Mouse (Mus musculus) monocyte, adult 2 months (primary cell): ENCODE data around the gene Vpreb3.

Source experiments
- DNase-seq, 2 experiments: peaks; one replicate each; pipeline ENCODE4 v3.0.0; 2022; ENCODE audit warnings: low spot score in 2 of 2, low read depth in 1 of 2

Vpreb3 gene

DNA sequence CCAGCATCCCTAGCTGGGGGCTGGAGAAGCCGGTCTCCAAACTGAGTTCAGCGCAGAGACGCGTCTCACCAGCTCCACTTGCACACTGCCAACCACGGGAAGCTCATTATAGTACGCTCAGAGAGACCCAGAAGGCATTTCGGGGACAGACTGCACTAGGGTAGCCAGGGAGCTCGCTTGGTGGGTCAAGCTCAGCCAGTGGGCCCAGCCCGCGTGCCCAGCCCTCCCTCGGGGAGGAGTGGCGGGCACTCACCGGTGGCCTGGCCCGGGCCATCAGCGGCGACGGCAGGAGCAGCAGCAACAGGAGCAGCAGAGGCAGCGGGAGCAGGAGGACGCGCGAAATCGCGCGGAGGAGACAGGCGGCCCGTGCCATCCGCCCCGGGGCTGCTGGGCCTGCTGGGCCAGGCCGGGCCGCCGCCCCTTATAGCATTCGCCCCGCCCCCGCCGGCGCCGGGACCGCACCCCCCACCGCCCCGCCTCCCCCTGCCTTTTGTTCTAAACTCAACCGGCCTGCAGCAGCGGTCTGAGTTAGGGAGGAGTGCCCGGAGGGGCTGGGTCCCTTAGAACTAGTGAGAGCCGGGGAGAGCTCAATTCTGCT is 10.7 kb upstream of the Vpreb3 start:
- DNase-seq = no peak

DNA sequence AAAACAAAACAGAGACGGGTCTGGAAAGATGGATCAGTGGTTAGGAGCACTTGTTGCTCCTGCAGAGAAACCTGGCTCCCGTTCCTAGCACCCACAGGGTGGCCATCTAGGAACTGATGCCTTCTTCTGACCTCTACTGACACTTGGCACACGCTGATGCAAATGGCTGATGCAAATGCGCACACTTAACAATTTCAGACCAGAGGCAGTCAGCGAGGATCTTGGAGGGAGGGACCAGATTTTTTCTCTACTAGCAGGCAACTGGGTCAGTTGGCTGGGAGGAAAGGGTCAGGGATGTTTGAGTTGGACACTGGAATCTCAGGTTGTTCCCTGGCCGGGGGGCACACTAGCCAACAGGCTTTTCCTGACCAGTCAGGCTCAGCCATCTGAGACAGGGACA is 10.0 kb upstream of the Vpreb3 start, which contains the start of gene Chchd10:
Chchd10 (plus strand) TSS at position 240 of the 400 bp plus-strand sequence.
- no peak for DNase-seq

DNA sequence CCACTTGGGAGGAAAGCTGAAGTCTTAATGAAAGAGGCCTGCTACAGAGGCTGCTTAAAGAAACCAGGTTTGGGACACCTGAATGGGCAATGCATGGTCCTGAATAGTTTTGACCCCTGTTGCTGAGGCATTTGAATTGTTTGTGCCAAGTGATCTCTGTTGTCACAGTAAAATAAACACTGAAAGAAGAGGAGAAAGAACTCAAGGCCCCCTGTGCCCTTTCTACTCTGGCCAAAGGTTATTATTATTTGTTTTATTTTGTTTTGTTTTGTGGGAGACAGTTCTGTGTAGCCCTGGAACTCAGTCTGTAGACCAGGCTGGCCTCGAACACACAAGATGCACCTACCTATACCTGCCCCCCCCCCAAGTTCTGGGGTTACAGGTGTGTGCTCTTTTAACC is 7.9 kb upstream of the Vpreb3 start:
- DNase-seq = no peak

GRCm38 (mm10) chr10:75935680-75936541 is 6.9 kb upstream of the Vpreb3 start, which contains the start of gene Mmp11:
Gene Mmp11, minus strand, starts transcription at chr10:75936496.
- DNase-seq = no peak

- no peak for DNase-seq
Observed at GRCm38 (mm10) chr10:75936909-75937667, 5.8 kb upstream of the Vpreb3 start.

DNA sequence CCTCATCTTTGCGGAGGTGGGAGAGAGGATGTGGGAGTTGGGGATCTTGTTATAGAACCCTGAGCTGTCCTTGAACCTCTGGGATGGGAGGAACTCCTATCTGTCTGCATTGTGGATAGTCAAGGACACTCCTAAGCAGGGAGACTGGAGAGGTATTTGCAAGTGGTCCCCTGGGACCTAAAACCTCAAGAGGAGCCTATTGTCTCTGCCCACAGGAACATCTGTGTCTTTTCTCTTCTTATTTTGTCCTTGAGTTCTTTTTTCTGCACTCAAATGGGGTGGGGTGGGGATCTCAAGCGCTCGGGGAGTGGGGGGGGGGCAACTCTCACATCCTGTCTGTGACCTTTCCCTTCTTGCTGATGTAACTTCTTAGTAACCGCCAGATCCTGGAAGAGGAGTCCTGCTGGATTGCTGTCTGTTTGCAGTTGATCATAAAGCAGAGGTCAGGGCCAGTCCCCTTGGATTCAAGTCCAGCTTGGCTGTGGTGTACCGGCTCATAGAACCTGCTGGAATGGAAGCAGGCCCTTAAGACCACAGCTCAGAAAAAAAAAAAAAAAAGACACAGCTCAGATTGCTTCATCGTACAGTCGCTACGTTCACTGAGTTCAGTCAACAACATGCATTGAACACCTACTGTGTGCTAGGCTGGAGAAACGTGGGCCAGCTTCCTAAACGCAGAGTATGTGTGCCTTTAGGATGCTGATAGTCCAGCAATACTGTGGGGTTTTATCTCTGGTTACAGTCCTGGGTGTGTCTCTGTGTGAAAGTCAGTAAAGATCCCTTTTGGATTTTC is 4.8 kb upstream of the Vpreb3 start:
- DNase-seq = no peak

DNA sequence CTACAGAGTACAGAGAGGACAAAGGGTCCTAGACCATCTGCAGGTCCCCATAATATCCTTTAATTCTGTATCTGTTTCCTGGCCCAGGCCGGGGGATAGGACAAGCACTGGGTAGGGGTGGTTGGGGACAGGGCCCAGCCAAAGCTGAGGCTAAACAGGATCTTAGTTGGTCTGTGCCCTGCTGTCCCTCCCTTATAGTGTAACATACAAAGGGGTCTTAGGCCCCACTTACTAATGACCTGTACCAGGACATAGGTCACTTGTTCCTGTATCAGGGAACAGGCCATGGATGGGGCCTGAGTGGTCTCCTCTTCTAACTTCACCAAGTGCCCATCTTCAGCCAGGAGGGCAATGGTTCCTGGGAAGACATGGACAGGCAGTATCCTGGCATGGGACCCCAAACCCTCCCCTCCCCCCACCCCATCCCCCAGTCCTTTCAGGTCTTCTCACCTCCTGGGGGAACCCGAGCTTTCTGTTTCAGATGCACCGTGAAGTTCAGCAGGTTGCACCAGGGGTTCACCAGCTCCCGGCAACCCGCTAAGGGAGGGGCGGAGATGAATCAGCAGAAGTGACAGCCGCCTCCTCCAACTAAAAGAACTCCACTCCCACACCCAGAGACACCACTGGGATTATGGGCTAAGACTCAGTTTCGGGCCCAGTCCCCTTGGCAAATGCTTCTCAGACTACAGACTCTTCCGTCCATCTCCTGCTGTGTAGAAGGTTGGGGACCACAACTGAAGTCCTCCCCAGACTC is 3.2 kb upstream of the Vpreb3 start:
- no peak for DNase-seq

DNA sequence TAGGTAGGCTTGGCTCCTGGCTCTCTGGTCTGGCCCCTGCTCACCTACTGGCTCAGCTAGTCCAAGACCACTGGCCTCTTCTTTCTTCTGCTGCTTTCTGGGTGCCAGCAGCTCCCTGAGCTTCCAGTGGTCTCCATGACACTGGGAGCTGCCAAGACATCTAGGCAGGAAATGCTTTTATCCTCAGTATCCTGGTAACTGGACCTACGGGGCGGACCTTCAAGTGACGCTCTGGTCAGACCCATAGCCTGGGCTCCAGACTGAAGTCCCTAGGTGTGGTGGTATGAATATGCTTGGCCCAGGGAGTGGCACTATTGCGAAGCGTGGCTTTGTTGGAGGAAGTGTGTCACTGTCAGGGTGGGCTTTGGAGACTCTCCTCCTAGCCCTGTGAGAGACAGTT is 2.3 kb upstream of the Vpreb3 start, which contains the start of gene Gm867:
Gm867 (minus strand) TSS at position 153 of the 400 bp plus-strand sequence.
- no peak for DNase-seq

DNA sequence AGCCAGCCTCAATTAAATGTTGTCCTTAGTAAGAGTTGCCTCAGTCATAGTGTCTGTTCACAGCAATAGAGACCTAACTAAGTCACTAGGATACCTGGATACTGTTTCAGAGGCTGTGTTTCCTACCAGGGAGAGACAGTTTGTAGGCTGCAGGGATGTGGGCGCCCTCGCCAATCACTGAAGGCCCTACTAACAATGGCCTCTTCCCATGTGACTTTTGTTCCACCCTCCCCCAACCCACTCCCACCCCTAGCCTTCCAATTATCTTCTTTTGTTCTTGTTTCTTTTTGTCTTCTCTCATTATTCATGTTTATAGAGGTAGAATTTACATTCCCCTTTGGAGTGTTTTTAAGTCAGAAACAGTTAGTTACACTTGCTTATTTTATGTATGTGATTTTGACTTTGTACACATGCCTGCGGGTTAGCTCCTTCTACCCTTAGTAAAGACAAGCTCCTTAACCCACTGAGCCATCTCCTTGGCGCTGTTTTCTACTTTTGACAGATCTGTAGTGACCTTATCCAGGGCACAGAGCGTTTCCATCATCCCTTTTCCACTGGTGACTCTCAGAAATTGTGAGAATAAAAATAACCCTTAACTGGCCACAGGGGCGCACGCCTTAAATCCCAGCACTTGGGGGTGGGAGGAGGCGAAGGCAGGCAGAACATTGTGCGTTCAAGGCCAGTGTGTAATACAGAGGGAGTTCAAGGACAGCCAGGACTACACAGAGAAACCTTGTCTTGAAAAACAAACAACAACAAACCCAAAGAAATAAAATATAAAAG is 1.6 kb upstream of the Vpreb3 start:
- DNase-seq = no peak

DNA sequence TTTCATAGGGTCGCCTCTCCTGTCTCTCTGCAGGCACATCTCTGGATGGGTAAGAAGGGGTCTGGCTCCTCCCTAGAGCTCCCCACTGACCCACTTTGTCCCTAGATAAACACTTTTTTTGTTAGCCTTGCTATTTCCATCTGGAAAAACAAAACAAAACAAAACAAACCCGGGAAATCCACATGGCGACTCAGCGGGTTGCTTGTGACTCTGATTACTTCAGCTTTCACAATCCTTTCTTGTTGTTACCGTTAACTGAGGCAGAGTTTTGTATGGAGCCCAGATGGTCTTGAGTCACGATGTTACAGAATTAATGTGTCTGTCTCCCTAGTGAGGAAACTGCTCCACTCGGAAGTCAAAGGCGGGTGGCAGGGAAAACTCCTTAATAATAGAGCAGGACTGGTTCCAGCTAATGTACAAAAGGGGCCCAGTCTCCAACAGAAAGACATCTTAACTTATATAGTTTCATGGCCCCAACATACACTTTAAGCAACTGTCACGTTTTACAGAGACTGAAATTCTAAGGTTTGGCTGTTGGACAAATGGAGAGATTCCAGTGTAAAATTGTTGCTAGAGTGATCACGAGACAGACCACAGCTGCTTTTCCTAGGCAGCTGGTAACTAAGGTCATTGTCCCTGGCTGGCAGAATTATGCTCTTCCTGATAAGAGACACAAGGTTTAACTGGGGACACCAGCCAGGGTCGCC is 1.4 kb downstream of the Vpreb3 start:
- DNase-seq = no peak

DNA sequence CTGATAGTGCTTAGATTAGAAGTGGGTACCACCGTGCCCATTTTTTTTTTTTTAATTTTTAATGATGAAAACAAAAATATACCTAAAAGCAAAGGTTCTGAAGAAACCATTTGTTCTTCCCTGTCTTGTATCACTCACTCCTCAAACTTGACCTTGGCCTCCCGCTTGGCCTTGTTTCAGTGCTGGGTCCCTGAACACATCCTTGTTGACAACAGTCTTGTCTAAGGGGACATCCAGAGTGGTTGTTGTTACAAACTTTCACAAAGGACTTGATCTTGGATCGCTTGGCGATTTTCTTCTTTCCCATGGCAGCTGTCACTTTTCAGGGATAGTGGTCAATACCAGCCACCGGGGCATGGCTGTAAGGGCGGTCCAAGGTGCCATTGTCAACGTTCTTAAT is 2.4 kb downstream of the Vpreb3 start:
- no peak for DNase-seq

DNA sequence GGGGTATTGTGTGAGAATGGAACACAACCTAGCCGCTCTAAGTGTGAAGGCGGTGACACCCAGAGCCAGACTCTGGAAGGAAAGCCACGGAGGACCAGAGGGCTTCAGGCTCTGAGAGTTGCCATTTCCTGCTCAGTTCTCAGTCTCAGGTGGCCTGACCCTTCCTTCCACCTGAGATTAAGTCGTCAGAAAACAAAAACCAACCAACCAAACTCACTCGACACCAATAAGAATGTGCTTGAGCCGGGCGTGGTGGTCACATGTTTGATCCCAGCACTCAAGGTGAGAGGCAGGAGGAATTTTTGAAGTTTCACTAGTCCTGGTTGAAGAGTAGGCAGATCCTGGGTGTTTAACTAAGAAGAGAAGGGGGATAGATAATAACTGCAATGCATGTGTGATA is 3.0 kb downstream of the Vpreb3 start:
- no peak for DNase-seq

DNA sequence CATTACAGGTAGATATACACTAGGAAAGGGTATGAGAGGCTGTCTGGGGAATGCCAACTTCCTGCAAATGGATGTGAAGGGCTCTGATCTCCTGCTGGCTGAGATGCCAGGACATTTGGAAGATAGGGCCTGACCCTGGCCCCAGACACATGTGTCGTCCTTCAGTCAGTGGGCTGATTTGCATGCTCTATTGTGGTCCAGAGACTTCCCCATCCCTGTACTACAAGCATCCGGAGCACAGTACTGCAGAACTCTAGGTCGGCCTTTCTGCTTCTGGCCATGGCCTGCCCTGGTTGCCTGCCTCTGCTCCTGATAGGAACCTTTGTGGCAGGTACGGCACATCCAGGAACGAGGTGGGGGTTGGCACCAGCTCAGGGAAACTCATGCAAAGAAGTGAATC is 5.2 kb downstream of the Vpreb3 start:
- no peak for DNase-seq

- no peak for DNase-seq
Observed at GRCm38 (mm10) chr10:75949053-75950045, 6.5 kb downstream of the Vpreb3 start.

- no peak for DNase-seq
Observed at GRCm38 (mm10) chr10:75950791-75951210, 7.9 kb downstream of the Vpreb3 start.

GRCm38 (mm10) chr10:75951424-75952050 is 8.7 kb downstream of the Vpreb3 start:
- peak; percentile 9 to 30 for DNase-seq

- no peak for DNase-seq
Observed at GRCm38 (mm10) chr10:75954381-75954811, 11.5 kb downstream of the Vpreb3 start, which contains the start of gene Gm5134. Gene Gm5134, plus strand, starts transcription at chr10:75954514.
